Mouse (Mus musculus): ENCODE data around the gene Mylpf.

DNA sequence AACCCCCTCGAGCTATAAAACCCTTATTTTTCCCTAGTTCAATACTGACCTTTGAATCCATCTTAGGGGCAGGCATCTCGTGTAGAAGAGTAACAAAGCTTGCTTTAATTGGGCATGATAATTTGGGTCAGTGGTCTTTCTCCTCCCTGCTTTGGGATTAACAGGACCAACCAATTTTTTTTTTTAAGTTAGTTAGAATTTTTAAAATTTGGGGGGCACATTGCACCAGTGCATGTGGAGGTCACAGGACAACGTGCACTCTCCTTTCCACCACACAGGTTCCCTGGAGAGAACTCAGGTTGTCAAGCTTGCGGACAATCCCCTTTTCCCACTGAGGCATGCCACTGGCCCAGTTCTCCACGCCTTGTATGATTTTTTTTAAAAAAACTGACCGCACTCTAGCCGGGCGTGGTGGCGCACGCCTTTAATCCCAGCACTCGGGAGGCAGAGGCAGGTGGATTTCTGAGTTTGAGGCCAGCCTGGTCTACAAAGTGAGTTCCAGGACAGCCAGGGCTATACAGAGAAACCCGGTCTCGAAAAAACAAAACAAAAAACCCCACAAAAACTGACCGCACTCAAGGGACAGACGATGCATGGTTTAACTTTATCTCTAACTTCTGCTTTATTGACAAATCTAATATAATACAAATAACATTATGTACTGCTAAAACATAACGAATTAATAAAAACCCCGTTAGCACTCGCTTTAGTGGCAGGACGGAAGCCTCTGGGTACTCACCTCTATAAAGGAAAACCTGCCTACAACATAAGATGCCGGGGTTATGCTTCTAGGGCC, 23.3 kb downstream of the Mylpf start:
- TF ChIP-seq MAX (IDR thresholded peaks at IDR 0.05) (no peak), CTCF (IDR thresholded peaks at IDR 0.05; ENCODE audit: control insufficient read depth, insufficient read depth, insufficient read length) (no peak), MYOG (IDR thresholded peaks at IDR 0.05; ENCODE audit: control insufficient read depth, extremely low read depth, insufficient read length) (no peak), CEBPB (IDR thresholded peaks at IDR 0.05; ENCODE audit: low read depth) (no peak), MYOD1 (IDR thresholded peaks at IDR 0.05; ENCODE audit: control insufficient read depth, insufficient read length, low read depth) (no peak), USF1 (IDR thresholded peaks at IDR 0.05; ENCODE audit: low read depth) (no peak)

All from C2C12 (cell line).